Mouse (Mus musculus) spleen, embryonic (tissue): ENCODE measurements around the gene Olfr824.
"Not testable (repeated sequence)": the region's sequence is repeated elsewhere in the genome, so short reads cannot be mapped to it uniquely, and the experiment has no call there.

Source experiments
- CTCF ChIA-PET: fragments of 350-600 bp; sonication (Branson Sonifier 250); formaldehyde crosslinking; loops from one replicate; lab custom pipeline; 2022; lab: Charles Lee

Gene Olfr824

GRCm38 (mm10) chr10:130129900-130130299, at the start of gene Olfr824:
Olfr824 (minus strand) TSS chr10:130130000.
- CTCF ChIA-PET: not testable (repeated sequence)

GRCm38 (mm10) chr10:130166666-130167065, 36.9 kb upstream of the Olfr824 start, which contains the start of gene Olfr825:
Olfr825 (minus strand) TSS chr10:130166766.
- CTCF ChIA-PET: no interaction called here

- CTCF ChIA-PET: no interaction called here
Observed at GRCm38 (mm10) chr10:130165196-130165595, 35.4 kb upstream of the Olfr824 start.

- CTCF ChIA-PET: no interaction called here
Observed at GRCm38 (mm10) chr10:130144121-130144520, 14.3 kb upstream of the Olfr824 start.

GRCm38 (mm10) chr10:130142481-130142880, 12.7 kb upstream of the Olfr824 start:
- CTCF ChIA-PET: not testable (repeated sequence)

GRCm38 (mm10) chr10:130134811-130135210, 5.0 kb upstream of the Olfr824 start:
- CTCF ChIA-PET: no interaction called here

- CTCF ChIA-PET: not testable (repeated sequence)
Observed at GRCm38 (mm10) chr10:130116045-130116444, 13.8 kb downstream of the Olfr824 start.

- CTCF ChIA-PET: not testable (repeated sequence)
Observed at GRCm38 (mm10) chr10:130115283-130115682, 14.5 kb downstream of the Olfr824 start, which contains the start of gene Olfr823. Olfr823 (minus strand) TSS chr10:130115383.

- CTCF ChIA-PET: interaction anchor here (0.6 kb wide), 1 partner anchor 38 kb away, joined by 9 read pairs; no protein-coding TSS in a partner anchor
Observed at GRCm38 (mm10) chr10:130096104-130096503, 33.7 kb downstream of the Olfr824 start.

GRCm38 (mm10) chr10:130092838-130093440, 36.9 kb downstream of the Olfr824 start:
- CTCF ChIA-PET: no interaction called here
